Comparison of ENCODE assay signal across 7 mouse cellular contexts in genomic region chr3:31309371-31309933, GRCm38 (mm10). TPM values are rescaled to one million over a fixed set of nuclear protein-coding genes. Genes with fewer than 3 reads are reported as not detected.
DNase-seq lines count a peak whose midpoint lies in the region; ATAC-seq and TF ChIP-seq lines count a peak whose summit lies in the region.

No protein-coding gene starts in this region.

- no peak for DNase-seq in ES-E14 (ENCODE audit: low read depth, low spot score)
- DNase-seq in embryonic facial prominence, embryonic 14.5 days (ENCODE audit: low spot score): no peak
- DNase-seq in layer of hippocampus, adult 9-11 months: peak; percentile 21
- no peak for DNase-seq in urinary bladder, postnatal 10 days (ENCODE audit: low spot score)
- no peak for DNase-seq in urinary bladder, postnatal 4 days (ENCODE audit: low spot score in 2 of 2)

- no peak overlapping the region for H3K27ac ChIP-seq in ES-E14 (ENCODE audit: insufficient read depth, low read depth, low read length, poor library complexity, severe bottlenecking)
- no peak overlapping the region for H3K27ac ChIP-seq in embryonic facial prominence, embryonic 14.5 days (replicated peaks; ENCODE audit: low read depth, low read length)
- peak overlapping the region; percentile 76 for H3K27ac ChIP-seq in neural tube, embryonic 13.5 days (replicated peaks)

- H3K4me3 ChIP-seq in E14TG2a.4 (replicated peaks; ENCODE audit: low read length) (peak overlapping the region; percentile 78), ES-E14 (ENCODE audit: insufficient read depth in 1 of 2, low read depth in 1 of 2, low read length in 2 of 2, poor library complexity in 1 of 2, severe bottlenecking in 1 of 2) (peak overlapping the region; percentile 57 to 65)
- peak overlapping the region; percentile 25 for H3K4me3 ChIP-seq in embryonic facial prominence, embryonic 14.5 days (ENCODE audit: low read depth, low read length)
- H3K4me3 ChIP-seq in neural tube, embryonic 13.5 days: peak overlapping the region; percentile 68

- in situ Hi-C loops in ES-E14 (cut with MboI; ENCODE audit: low sequenced_read_pairs in 2 of 2, unreplicated experiment in 2 of 2): no loop called here

- peak overlapping the region; percentile 33; the same call in 1 of the 2 replicates for H3K4me2 ChIP-seq in embryonic facial prominence, embryonic 14.5 days (ENCODE audit: low read depth, low read length)
- peak overlapping the region; percentile 80 for H3K4me2 ChIP-seq in neural tube, embryonic 13.5 days

- no peak for ATAC-seq in embryonic facial prominence, embryonic 14.5 days (ENCODE audit: low read depth)
- peak; percentile 90 for ATAC-seq in neural tube, embryonic 13.5 days (ENCODE audit: low read depth)

- H3K36me3 ChIP-seq in E14TG2a.4 (ENCODE audit: insufficient read depth, low read length) (no peaks in the 10 kb centered on the region), ES-E14 (ENCODE audit: control insufficient read depth, insufficient read depth, low read length, poor library complexity, severe bottlenecking) (no peaks in the 10 kb centered on the region)
- no peaks in the 10 kb centered on the region for H3K36me3 ChIP-seq in embryonic facial prominence, embryonic 14.5 days (ENCODE audit: control insufficient read depth, insufficient read depth, low read length)
- no peaks in the 10 kb centered on the region for H3K36me3 ChIP-seq in neural tube, embryonic 13.5 days

- H3K9me3 ChIP-seq in E14TG2a.4 (ENCODE audit: low read length) (no peaks in the 10 kb centered on the region), ES-E14 (ENCODE audit: control insufficient read depth, insufficient read depth, low read depth, low read length) (no peaks in the 10 kb centered on the region)
- no peaks in the 10 kb centered on the region for H3K9me3 ChIP-seq in embryonic facial prominence, embryonic 14.5 days (ENCODE audit: control insufficient read depth, low read length)
- H3K9me3 ChIP-seq in neural tube, embryonic 13.5 days: no peaks in the 10 kb centered on the region

- under 1% methylated on average over 24 of the region's 36 CpGs for WGBS in embryonic facial prominence, embryonic 14.5 days
- 1% methylated on average over 36 of the region's 36 CpGs for WGBS in neural tube, embryonic 13.5 days

- H3K27me3 ChIP-seq in E14TG2a.4 (ENCODE audit: insufficient read depth, low read length): peaks cover 53% of the 10 kb centered on the region
- peaks cover 39% of the 10 kb centered on the region for H3K27me3 ChIP-seq in embryonic facial prominence, embryonic 14.5 days (replicated peaks; ENCODE audit: control insufficient read depth, insufficient read depth, low read length)
- H3K27me3 ChIP-seq in neural tube, embryonic 13.5 days: peaks cover 39% of the 10 kb centered on the region

- TF ChIP-seq CTCF in E14TG2a.4 (conservative IDR thresholded peaks at IDR 0.05; ENCODE audit: low read length): no peak

- peak overlapping the region; percentile 46; the same call in 1 of the 2 replicates for H3K9ac ChIP-seq in ES-E14 (ENCODE audit: insufficient read depth, low read depth, low read length, poor library complexity, severe bottlenecking)
- 0 out of 2 replicates have a peak overlapping the region, but pooled peaks have one; percentile 5 for H3K9ac ChIP-seq in embryonic facial prominence, embryonic 14.5 days (ENCODE audit: low read depth, low read length)
- H3K9ac ChIP-seq in neural tube, embryonic 13.5 days: peak overlapping the region; percentile 85

- H3K4me1 ChIP-seq in E14TG2a.4 (replicated peaks; ENCODE audit: low read depth, low read length) (peaks cover 15% of the 10 kb centered on the region), ES-E14 (ENCODE audit: control insufficient read depth in 2 of 2, insufficient read depth in 2 of 2, low read length in 2 of 2, poor library complexity in 1 of 2) (no peaks in the 10 kb centered on the region)
- H3K4me1 ChIP-seq in embryonic facial prominence, embryonic 14.5 days (ENCODE audit: control insufficient read depth, insufficient read depth, low read length): 0 out of 2 replicates have a peak, but pooled peaks cover 3% of the 10 kb centered on the region
- peaks cover 24% of the 10 kb centered on the region for H3K4me1 ChIP-seq in neural tube, embryonic 13.5 days (replicated peaks)

TF ChIP-seq in ES-E14, 5 proteins besides CTCF, POLR2A, EP300 and RAD21:
- TF ChIP-seq MAFK (IDR thresholded peaks at IDR 0.05; ENCODE audit: insufficient read depth, low read depth, low read length) (no peak), ZC3H11A (IDR thresholded peaks at IDR 0.05; ENCODE audit: borderline replicate concordance, low read depth, low read length) (no peak), CHD2 (IDR thresholded peaks at IDR 0.05; ENCODE audit: low read depth, low read length) (no peak), HCFC1 (IDR thresholded peaks at IDR 0.05; ENCODE audit: borderline replicate concordance, insufficient read depth, low read length) (no peak), ZNF384 (IDR thresholded peaks at IDR 0.05; ENCODE audit: low read depth, low read length) (no peak)

RNA-seq across cellular contexts. Expression of gene Slc7a14, which starts 0.7 kb away (rescaled TPM):
- total RNA-seq in ES-E14 (2012; rRNA removed): 0.18 and 0.26 TPM in 2 replicates
- polyA plus RNA-seq in embryonic facial prominence, embryonic 14.5 days (2014; fragmentation: Nextera tagmentation; extraction: Ambion mirVana): 0.43 and 0.47 TPM in 2 replicates
- 4.1 and 4.3 TPM in 2 replicates for polyA plus RNA-seq in neural tube, embryonic 13.5 days (2015; fragmentation: Nextera tagmentation; extraction: Ambion mirVana)

Comparison
In these comparisons a context has a peak if more than half of its experiments do, and no peak if none do; other contexts are left out.
1. H3K4me3 ChIP-seq: peak in every context shown above with its lines; median percentile 78 in E14TG2a.4; 68 in neural tube, embryonic 13.5 days; 61 in ES-E14; 25 in embryonic facial prominence, embryonic 14.5 days.
2. H3K9ac ChIP-seq: peak in every context shown above with its lines; median percentile 85 in neural tube, embryonic 13.5 days; 46 in ES-E14; 5 in embryonic facial prominence, embryonic 14.5 days.